Mouse (Mus musculus) spleen, adult 2 months (tissue): ENCODE data around the gene Gadl1.

ENCODE experiments used
- CTCF ChIP-seq: fragments of 200-500 bp; IDR thresholded peaks from 2 replicates; pipeline ENCODE4 v1.5.1; 2011; ENCODE audit warnings: mild to moderate bottlenecking, inconsistent platforms; ENCODE audit not compliant: insufficient read depth, insufficient read length, insufficient replicate concordance; ENCODE audit errors: extremely low read depth
- POLR2A ChIP-seq: fragments of 200-500 bp; IDR thresholded peaks from 2 replicates; pipeline ENCODE4 v1.6.1; 2011; ENCODE audit warnings: low read depth, low read length, inconsistent platforms

DNA sequence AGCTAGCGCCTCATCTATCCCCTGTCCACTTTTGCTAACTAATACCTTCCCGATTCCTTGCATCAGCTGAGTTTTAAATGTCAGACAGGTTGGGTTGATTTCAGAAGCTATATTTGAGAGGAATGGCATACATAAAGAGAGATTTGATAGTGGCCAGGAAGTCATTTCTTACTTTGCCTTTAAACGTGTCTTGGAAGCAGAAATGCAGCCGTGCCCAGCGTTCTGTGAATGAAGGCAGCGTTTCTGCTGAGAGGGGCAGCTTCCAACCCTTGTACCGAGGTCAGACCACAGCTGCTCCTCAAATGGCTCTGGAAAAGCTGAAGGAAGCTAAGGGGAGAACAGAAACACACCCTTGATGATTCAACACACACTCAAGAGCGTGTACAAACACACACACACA is 144.7 kb downstream of the Gadl1 start:
- TF ChIP-seq POLR2A: no peak
- no peak for TF ChIP-seq CTCF
